Mouse (Mus musculus) cortical plate, adult 2 months (tissue): Measurements from ENCODE around the gene Gm8126.
"Not testable (repeated sequence)": the region's sequence is repeated elsewhere in the genome, so short reads cannot be mapped to it uniquely, and the experiment has no call there.

Experiments used
- CTCF ChIP-seq: fragments of 200-500 bp; IDR thresholded peaks from 2 replicates; pipeline ENCODE4 v1.5.1; 2011; ENCODE audit warnings: mild to moderate bottlenecking, control low read depth, low read length; ENCODE audit not compliant: insufficient read depth; ENCODE audit errors: extremely low read depth
- POLR2A ChIP-seq: fragments of 200-500 bp; IDR thresholded peaks from 2 replicates; pipeline ENCODE4 v1.6.1; 2011; ENCODE audit warnings: mild to moderate bottlenecking, low read length, control low read depth; ENCODE audit not compliant: insufficient read depth; ENCODE audit errors: extremely low read depth

GRCm38 (mm10) chr14:43277468-43277867, 19.0 kb downstream of the Gm8126 start:
- not testable (repeated sequence) for TF ChIP-seq POLR2A, CTCF
